Mouse (Mus musculus) cerebellum, adult 18-20 months (tissue): ENCODE measurements around the gene Iqce.

Source experiments
- DNase-seq, 2 experiments: peaks; one replicate each; pipeline ENCODE4 v3.0.0; 2021

Gene Iqce

GRCm38 (mm10) chr5:140636316-140637057 lies 65.7 kb downstream of the Iqce start:
- DNase-seq: no peak

DNA sequence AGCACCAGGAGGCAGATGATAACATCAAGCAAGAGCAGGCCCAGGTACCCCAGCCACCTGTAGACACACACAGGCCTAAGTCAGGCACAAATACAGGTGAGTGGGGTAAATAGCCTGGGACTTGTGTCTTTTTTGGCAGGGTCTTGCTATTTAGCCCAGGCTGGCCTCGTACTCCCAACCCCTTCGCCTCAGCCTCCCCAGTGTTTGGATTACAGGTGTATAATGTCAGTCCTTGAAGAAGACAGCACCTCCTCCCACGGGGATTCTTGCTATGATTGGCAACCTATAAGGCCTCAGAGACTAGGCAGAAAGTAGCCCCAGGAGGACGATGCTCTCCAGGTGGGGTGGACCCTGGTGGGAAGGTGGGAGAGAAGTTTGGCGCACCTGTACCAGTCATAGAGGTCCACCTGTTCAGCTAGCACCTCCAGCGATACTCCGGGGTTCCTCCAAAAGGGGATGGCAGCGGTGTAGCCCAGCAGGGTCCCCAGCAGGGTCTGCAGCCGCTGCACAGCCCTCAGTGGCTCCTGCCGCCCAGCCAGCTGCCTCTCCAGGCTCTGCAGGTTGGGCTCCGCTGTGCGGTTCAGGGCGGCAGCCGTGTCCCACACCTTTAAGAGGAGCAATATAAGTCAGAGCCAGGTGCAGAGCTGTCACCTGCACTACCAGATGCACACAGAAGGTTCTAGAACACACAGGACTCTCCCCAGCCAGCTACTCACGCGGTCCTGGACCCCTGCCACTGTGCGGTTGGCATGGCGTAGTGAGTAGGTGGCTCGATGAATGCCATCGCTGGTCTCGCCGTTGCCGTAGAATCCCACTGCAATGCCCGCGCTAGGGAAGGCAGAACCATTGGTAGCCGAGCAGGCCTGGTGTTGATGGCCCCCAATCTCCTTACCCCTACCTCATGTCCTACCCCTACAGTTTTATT lies 67.1 kb downstream of the Iqce start:
- DNase-seq: no peak

DNA sequence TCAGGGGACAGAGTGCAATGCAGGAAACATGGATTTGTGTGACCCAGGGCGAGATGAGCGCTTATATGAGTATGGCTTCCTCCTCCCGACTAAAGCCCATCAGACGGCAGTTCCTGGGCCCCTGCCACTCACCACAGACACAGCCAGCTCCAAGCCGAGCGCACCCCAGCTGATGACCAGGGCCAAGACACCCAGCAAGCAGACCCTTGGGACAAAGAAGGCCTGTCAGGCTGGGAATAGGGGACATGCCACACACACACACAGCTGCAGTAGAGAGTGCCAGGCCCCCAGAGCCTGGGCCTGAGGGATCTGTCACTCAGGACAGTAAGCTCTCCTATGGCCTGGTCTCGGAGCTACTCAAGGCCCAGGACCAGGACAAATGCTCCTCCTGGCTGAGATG lies 68.7 kb downstream of the Iqce start:
- no peak for DNase-seq

- DNase-seq: no peak
Observed at GRCm38 (mm10) chr5:140628995-140629394, 73.2 kb downstream of the Iqce start.

- no peak for DNase-seq
Observed at GRCm38 (mm10) chr5:140627580-140627979, 74.6 kb downstream of the Iqce start.

DNA sequence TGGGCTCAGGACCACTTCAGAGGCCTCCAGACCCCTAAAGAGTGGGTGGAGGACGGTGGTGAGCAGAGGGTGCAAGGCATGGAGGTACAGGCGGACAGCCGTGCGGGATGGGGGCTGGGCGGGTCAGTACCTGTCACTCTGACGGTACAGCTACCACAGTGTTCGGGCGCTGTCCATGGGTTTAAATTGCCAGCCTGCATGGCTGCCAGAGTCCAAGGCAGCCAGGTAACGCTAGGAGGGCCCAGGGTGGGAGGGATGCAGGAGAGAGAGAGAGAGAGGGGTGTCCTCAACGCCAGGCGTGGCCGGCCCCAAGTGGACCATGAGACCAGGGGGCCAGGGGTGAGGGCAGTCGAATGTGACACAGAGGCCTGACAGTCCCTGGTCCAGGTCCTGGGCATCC lies 77.2 kb downstream of the Iqce start:
- DNase-seq: no peak

GRCm38 (mm10) chr5:140624238-140624637 lies 77.9 kb downstream of the Iqce start:
- DNase-seq: no peak

- DNase-seq: no peak
Observed at GRCm38 (mm10) chr5:140623791-140624190, 78.4 kb downstream of the Iqce start.

GRCm38 (mm10) chr5:140622978-140623670 lies 79.1 kb downstream of the Iqce start:
- DNase-seq: no peak

GRCm38 (mm10) chr5:140621517-140621916 lies 80.7 kb downstream of the Iqce start:
- DNase-seq: no peak

DNA sequence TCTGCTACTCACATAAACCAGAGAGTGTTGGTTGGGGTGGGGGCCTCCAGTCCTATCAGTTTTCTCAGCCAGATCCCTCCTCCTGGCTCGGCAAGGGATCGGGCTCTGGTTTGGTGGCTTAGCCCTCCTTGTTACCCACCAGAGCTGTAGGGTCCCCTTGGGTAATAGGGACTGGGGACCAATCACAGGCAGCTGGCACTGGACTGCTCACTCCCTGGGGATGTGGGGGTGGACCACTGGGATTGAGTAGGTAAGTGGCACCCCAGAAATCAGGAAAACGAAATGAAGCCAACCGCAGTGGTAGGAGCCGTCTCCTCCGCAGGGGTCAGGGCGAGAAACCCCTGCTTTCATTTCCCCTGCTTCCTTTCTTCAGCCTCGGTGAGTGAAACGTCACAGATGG lies 81.1 kb downstream of the Iqce start:
- DNase-seq: no peak

GRCm38 (mm10) chr5:140619895-140620736 lies 82.1 kb downstream of the Iqce start:
- no peak for DNase-seq

DNA sequence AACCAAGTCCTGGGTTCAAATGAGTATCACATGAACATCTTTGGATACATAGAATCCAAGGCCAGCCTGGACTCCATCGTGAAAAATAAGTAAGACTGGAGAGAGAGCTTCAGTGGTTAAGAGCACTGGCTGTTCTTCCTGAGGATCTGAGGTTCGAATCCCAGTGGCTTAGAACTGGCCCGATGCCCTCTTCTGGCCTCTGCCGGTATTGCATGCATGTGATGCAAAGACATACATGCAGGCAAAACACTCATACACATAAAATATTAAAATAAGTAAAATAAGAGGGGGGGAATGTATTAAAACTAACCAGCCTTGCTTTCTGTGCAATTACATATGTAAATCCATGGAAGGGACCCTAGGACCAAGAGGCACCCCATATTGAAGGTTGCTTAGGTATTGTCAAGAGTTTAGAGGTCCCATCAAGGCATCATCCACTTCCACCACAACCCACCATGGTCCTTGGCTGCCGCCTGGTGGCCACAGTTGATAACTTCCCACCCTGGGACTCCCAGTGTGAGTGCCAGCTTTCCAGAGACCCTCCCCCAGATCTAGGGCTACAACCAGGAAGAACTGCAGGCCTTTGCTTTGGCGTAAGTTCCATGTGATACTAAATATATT lies 82.9 kb downstream of the Iqce start:
- peak in 1 of 2 experiments; percentile 46 for DNase-seq

DNA sequence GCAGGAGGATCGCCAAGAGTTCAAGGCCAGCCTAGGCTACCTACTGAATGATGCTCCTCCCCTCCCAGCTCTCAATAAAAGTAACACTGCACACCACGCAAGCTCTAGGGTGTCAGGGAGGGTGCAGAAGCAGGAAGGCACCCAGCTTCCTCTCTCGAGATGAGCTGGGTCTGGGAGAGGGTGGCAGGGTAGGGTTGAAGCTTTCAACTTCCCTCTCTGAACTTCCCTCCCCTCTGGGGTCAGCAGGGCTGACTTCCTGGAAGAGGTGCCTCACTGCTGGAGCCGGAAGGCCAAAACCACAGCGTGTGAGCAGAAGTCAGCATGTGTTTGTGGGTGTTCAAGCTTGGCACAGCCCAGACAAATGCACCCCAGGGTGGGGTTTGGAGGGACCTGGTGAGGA lies 84.5 kb downstream of the Iqce start:
- no peak for DNase-seq

- no peak for DNase-seq
Observed at GRCm38 (mm10) chr5:140616691-140617090, 85.5 kb downstream of the Iqce start.

DNA sequence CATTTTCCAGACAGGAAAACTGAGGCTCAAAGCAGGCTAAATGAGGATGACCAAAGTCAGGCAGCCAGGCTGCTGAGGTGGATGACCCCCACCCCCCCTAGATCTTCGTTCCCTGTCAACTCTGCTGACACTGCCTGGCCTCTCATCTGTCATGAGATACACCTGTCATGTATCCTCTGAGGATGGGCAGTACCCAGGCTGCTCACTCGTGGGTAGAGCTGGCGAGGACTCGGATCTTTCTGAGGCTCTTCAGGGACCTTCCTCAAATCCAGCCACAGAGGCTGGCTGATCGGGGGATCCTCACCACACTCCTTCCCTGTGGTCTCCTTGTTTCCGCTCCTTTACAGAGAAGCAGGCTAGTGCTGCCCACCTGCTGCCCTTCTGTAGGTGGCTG lies 86.1 kb downstream of the Iqce start:
- DNase-seq: no peak

DNA sequence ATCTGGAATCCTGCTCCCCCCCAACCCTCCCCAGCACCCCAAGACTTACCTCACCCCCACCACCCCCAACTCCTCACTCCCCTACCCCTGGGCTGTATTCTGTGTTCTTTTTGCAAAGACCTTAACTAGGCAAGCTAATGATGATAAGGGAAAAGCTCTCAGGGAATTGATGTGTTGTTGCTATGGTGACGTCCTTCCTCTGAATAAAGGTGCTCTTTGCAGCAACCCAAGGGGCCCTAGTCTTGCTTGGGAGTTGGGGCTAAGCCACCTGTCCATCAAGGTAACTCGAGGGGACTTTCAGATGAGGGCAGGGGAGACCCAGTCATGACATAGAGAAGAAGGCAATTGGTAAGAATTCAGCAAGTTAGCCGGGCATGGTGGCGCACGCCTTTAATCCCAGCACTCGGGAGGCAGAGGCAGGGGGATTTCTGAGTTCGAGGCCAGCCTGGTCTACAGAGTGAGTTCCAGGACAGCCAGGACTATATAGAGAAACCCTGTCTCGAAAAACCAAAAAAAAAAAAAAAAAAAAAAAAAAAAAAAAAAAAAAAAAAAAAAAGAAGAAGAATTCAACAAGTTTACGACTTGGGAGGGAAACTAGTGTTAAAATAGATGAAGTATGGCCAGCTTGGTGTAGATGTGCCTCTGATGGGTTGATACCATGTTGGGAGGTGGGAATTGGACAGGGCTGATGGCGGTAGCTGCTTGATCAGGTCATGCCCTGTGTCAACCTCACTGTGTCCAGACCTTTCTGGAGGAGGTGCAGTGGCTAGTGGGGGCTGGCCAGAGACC lies 86.7 kb downstream of the Iqce start:
- no peak for DNase-seq

DNA sequence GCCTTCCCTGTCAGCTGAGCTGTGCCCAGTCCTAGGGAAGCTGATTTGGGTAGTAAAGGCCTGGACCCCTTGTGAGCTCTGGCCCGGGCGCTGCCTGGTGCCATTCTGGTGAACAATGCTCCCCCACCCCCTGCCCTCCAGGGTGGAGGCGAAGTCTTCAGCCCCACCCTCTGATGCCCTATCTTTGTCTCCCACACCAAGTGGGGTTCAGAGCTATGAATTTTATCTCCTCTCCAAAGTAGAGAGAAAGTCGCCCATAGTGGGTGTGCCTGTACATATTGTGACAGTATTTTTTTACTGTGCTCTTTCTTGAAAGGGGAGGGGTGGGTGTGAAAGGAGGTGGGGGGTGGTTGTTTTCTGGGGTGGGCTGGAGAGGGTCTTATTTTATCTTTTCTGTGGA lies 87.3 kb downstream of the Iqce start:
- DNase-seq: no peak

- DNase-seq: no peak
Observed at GRCm38 (mm10) chr5:140614141-140614540, 88.0 kb downstream of the Iqce start.

DNA sequence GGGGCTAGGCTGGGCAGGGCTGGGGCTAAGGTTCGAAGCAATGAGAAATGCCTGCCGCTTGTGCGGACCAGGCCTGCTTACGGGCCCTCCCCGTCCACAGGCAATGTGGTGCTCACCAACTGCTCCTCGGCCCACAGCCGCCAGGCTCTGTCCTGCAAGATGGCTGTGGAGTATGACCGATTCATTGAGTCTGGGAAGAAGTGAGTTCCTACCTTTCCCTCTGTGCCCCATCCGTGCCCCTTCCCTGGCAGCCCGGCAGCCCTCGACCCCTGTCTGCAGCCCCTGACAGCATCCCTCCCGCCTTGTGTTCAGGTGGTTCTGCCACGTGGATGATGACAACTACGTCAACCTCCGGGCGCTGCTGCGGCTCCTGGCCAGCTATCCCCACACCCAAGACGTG lies 90.0 kb downstream of the Iqce start:
- no peak for DNase-seq
